Mouse (Mus musculus): ENCODE data around the gene Zfp941.
"Not testable (repeated sequence)": the region's sequence is repeated elsewhere in the genome, so short reads cannot be mapped to it uniquely, and the experiment has no call there.

Gene Zfp941

DNA sequence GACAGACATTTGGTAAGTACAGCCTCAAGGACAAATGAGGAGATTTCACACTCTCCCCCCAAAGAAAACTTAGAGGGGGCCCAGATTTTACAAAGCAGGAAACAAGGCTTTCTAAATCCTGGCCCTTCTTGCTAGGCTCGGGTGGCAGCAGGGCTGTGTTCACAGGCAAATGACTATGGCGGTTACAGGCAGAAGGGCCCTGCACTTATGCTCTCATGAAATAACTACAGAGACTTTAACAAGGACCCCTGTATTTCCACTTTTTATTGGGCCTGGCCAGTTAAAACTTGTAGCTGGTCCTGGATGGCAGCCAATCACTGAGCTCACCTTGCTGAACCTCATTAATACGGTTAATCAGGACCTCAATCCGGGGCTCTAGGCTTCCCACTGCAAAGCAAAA, 41.4 kb downstream of the Zfp941 start:
- no peak for DNase-seq (ENCODE audit: low read depth)

DNA sequence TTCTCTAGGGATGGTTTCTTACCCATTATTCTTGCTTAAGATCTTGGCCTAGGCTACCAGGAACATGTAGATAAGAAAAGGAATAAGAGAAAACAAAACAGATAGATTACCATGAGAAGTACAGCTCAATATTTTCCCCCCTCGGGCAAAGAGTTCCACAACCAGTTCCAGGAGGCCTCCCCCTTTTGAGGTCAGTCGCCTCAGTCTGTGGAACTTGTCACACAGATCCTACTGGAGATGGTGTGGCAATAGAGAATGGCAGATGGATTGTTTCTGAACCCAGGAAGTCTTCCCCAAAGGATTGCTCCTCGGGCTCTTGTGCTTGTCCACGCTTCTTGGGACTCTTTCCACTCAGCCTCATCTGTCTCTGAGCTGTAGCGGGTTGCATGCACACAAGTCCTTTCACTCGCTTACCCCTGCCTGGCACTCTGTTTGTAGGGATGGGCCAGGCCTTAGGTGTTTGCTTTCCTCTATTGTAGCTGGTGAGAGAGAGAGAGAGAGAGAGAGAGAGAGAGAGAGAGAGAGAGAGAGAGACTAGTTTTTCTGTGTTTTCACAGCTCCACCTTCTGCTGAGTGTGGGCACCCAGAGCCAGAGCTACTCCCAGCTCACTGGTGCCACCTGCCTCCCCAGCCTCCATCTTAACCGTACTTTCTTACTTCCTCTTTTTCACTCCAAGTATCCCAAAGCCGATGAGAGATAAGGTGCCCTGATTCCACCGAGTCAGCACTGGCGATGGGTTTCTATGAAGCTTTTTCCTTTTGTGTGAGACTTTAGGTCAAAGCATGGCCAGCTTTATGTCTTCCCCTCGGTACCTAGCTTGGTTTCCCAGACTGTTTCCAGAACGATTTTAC, 55.9 kb downstream of the Zfp941 start:
- no peak for DNase-seq (ENCODE audit: low read depth)

DNA sequence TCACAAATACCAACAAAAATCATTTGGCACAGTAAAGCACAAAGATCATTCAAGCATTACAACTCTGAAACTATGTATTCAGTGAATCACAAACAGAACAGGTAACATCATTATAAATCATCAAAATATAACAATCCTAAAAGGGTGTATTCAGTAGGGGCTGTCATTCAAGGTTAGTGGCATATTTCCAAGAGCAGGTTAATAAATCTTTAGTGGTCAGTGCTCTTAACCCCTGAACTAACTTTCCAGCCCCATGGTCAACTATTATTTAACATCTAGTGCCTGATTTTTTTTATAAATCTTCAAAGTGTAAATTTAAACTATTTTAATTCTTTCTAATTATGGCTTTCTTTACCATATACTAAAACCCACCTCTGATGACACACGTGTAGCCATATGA, 56.6 kb downstream of the Zfp941 start:
- not testable (repeated sequence) for DNase-seq (ENCODE audit: low read depth)

DNA sequence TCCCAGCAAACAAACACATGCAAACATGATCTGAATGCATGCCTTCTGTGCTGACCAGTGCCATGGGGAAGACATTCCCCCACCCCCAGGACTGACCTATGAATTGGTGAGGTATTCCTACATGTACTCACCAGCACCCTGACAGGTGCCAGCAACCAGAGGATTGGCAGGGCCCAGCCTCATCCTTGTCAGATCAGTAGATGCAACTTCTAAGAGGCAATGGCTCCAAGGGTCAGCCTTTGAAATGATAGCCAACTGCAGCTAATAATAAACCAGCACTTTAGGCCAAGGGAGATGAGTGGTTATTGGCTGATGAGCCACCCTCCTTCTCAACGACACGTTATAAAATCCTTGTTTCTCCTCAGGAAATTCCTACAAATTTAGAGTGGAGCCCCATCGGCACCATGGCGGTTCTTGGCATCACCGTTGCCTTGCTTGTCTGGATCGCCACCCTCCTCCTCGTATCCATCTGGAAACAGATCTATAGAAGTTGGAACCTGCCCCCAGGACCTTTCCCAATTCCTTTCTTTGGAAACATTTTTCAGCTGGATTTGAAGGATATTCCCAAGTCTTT, 58.4 kb downstream of the Zfp941 start, which contains the start of gene Cyp2e1:
TSS of gene Cyp2e1 (plus strand) at position 293 of the 574 bp plus-strand sequence.
- DNase-seq (ENCODE audit: low read depth): no peak

DNA sequence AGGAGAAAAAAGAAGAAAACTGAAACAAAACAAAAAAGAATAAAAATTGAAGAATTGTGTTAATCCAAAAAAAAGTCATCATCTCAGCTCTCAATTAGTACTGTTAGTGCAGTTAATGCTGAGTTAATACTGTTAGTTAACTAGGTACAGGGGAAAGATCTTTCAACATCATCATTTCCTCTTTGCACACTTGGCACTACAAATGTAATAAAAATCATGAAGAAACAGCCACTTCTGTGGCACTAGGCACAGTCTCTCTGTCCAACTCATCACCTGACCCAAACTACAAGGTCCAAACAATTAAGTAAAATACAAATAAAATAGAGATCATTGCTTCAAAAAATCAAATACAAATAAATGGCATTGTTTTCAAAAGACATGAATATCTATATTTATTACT, 61.3 kb downstream of the Zfp941 start:
- DNase-seq (ENCODE audit: low read depth): no peak

Data from c-Kit-positive CD71-positive TER-119-negative erythroid progenitor cells, embryonic 14.5 days (primary cell).